Mouse (Mus musculus): Measurements from ENCODE around the gene Sptssb.

DNA sequence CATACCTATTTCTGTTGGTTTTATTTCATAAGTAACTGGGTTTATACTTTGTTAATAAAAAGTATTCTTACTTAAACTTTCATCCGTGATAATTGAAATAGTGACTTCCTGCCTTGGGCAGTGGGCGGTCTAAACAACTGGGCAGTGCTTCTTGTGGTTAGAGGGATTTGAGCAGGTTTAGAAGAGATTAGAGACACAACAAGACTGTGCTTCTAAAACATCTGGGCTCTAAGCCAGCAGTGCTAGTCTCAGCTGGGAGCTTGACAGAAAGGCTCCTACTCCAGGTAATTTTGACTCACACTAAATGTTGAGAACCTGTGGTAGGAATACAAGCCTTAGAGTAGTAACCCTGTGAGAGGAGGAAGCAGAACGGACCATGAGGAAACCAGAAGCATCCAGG, 15.0 kb upstream of the Sptssb start:
- TF ChIP-seq CTCF (IDR thresholded peaks at IDR 0.05; ENCODE audit: extremely low read depth, insufficient read length, insufficient replicate concordance, low read depth, low read length) = no peak
- TF ChIP-seq POLR2A (IDR thresholded peaks at IDR 0.05; ENCODE audit: low read depth, low read length) = no peak
